Mouse (Mus musculus) spleen, postnatal 10 days (tissue): ENCODE results near the gene Vmn1r149.
"Not testable (repeated sequence)": the region's sequence is repeated elsewhere in the genome, so short reads cannot be mapped to it uniquely, and the experiment has no call there.

Experiments
- DNase-seq, 2 experiments: peaks; one replicate each; pipeline ENCODE4 v3.0.0; 2021 to 2022; ENCODE audit warnings: low spot score in 2 of 2

Vmn1r149 gene

DNA sequence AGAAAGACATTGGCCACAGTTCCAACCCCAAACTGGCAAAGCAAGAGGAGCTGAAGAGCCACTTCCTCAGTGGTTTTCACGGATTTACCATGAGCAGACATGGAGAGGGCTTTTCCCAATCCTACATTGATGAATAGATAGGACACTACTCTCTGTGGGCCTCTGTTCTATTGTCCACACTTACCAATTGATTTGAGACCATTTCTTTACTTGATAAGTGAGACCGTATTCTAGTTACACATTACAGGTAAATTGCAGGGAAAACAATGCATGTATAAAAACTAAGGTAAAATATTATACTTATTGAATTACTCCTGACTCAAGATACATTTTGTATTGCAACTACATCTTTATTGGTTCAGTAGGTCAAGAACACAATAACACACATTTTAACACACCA, at the start of gene Vmn1r149:
Vmn1r149 (minus strand) TSS at position 101 of the 400 bp plus-strand sequence.
- DNase-seq, result not testable (repeated sequence)

DNA sequence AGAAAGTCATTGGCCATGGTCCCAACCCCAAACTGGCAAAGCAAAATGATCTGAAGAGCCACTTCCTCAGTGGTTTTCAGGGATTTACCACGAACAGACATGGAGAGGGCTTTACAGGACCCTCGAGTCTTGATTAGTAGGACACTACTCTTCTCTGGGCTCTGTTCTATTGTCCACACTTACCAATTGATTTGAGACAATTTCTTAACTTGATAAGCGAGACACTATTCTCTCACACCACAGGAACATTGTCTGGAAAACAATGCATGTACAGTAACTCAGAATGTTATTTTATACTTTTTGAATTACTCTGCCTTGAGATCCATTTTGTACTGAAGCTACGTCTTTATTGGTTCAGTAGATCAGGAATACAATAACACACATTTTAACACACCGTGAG, 25.9 kb upstream of the Vmn1r149 start, which contains the start of gene Gm10665:
Gm10665 (minus strand) TSS at position 101 of the 400 bp plus-strand sequence.
- DNase-seq, result not testable (repeated sequence)

DNA sequence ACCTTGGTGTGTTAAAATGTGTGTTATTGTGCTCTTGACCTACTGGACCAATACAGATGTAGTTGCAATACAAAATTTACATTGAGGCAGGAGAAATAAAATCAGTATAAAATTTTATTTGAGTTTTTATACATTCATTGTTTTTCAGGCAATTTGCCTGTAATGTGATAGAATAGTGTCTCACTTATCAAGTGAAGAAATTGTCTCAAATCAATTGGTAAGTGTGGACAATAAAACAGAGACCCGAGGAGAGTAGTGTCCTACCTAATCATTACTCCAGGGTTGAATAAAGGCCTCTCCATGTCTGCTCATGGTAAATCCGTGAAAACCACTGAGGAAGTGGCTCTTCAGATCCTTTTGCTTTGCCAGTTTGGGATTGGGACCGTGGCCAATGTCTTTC, 24.7 kb downstream of the Vmn1r149 start, which contains the start of gene Vmn1r148:
Vmn1r148 (plus strand) TSS at position 301 of the 400 bp plus-strand sequence.
- DNase-seq, result not testable (repeated sequence)
